Mouse (Mus musculus): Measurements from ENCODE around the gene Shank3.
A peak's percentile ranks its signal among the peaks of the same experiment; 100 is the strongest.

Shank3 gene

DNA sequence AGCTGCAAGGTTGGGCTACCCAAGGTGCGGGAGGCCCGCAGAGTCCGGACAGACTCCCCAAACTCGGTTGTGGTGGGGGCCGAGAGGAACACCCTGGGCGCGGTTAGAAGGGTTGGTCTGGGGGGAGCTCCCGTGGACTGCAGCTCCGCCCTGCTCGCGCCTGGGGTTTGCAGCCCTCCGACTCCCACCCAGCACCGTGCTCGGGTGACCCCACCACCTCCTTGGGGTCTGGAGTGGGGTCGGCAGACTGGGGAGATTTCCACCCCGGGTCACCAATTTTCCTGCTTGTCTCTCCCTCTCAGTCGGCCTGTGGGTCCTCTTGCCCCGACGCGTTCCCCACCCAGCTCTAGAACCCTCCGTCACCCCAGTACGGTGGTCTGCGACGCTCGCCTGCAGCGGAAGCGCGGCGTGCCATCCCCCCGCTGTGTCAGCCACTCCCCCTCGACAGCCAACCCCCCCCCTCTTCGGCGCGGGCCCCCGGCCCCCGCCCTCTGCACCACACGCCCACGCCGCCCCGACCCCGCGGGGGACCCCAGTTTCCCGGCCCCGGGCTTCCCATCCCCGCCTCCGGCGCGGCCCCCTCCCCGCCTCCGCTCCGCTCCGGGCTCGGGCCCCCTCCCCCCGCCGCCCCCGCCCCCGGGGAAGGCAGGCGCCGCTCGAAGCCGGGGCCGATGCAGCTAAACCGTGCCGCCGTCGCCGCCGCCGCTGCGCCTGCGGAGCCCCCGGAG, at the start of gene Shank3:
Gene Shank3, plus strand, starts transcription at position 663 of the 728 bp plus-strand sequence.
- DNase-seq: peak; percentile 31

GRCm38 (mm10) chr15:89452906-89453864, 46.2 kb upstream of the Shank3 start:
- peak; percentile 77 for DNase-seq

DNA sequence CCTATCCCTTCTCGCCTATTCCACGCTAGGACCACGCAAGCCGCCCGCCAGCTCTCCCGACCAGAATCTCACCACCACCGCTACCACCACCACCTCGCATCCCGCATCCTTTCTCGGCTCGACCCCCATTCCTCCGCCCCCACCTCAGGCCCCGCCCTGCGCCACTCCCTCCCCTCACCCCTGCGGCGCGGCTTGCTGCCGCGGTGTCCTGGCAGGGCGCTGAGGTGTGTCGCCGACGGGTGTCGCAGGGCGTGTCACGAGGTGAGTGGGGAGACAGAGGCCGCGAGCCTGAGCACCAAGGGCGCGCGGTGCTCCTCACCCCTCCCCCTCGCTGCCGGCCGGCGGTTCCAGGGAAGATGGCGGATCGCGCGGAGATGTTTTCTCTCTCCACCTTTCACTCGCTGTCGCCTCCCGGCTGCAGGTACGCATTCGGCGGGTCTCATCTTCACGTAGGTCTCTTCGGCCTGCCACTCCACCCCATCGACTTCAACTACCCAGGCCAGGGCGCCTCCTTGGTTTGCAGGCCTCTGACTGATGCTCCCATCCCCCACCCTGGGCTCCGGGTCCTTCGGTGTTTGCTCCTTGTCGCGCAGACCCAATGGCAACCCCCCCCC, 45.5 kb upstream of the Shank3 start, which contains the start of gene Mapk8ip2:
Gene Mapk8ip2, plus strand, starts transcription at position 49 of the 614 bp plus-strand sequence.
- DNase-seq: no peak

- DNase-seq: no peak
These were observed 44.6 kb upstream of the Shank3 start for GRCm38 (mm10) chr15:89454857-89455256.

- DNase-seq: no peak
These were observed 43.8 kb upstream of the Shank3 start for GRCm38 (mm10) chr15:89455642-89456041.

DNA sequence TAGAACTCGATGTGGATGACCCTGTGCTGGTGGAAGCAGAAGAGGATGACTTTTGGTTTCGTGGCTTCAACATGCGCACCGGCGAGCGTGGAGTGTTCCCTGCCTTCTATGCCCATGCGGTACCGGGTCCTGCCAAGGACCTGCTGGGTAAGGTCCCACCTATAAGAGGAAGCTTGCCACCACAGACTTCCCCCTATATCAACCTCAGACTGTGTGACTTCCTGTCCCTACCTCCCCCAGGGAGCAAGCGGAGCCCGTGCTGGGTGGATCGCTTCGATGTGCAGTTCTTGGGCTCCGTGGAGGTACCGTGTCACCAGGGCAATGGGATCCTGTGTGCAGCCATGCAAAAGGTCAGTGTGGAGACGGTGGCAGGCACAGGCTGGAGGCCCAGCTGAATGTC, 40.5 kb upstream of the Shank3 start:
- no peak for DNase-seq

DNA sequence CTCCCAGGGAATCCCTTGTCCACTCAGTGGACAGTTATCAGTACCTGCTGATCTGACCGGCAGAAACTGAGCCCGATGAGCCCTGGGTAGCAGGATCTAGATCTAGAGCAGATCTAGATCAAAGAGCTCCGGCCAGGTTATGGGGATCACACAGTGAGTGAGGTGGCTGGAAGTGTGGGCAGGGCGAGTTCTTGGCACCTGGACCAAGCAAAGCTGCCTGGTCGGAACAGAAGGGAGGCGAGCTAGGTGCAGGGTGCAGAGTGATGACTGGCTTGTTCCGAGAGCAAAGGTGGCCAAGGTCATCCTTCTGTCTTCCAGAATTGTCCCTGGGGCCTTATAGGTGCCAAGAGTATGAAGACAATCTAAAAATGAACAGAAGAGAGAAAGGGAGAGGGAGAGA, 39.6 kb upstream of the Shank3 start:
- DNase-seq: no peak

GRCm38 (mm10) chr15:89460298-89460697, 39.1 kb upstream of the Shank3 start:
- no peak for DNase-seq

- DNase-seq: no peak
These were observed 38.1 kb upstream of the Shank3 start for GRCm38 (mm10) chr15:89461321-89461720.

GRCm38 (mm10) chr15:89462176-89462575, 37.2 kb upstream of the Shank3 start:
- DNase-seq: no peak

DNA sequence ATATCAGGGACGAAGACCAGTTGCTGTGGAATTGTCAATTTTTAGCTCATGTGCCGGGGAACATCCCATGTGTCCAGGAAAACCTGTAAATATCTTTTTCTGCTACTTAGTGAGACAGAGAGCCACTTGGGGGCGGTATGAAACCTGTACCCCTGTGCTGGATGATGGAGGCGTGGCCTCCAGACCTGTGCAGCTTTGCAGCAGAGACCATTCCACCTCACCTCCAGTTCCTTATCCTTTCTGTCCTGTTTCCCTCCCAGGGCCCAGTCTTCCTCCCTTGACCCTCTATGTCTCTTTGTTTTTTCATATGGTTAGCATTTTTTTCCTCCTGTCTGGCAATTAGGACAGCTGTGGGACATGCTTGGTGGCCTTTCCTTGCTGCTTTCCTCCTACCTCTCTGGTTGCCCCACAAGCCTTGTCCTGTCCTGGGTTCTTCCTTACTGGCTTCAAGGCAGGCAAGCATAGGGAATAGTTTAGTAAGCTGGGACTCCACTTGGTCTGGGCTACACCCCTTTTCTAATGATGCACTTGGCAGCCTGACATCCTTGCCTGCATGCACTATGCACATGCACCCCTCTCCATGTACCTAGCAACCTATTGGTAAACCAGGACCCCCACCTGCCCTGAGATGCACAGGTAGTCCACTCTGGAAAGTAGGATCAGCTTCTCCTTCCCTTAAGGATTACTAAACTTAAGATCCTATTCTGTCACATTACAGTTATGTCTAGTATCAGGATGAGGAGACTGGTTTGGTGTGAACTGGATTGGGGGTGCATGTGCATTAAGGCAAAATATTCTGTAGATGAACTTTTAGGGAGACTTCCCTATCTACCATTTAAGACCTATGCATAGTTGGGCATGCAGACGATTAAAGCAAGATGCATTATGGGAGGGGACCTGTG, 35.8 kb upstream of the Shank3 start:
- peak; percentile 31 for DNase-seq

GRCm38 (mm10) chr15:89465052-89465451, 34.4 kb upstream of the Shank3 start:
- DNase-seq: no peak

- peak; percentile 22 for DNase-seq
These were observed 30.8 kb upstream of the Shank3 start for GRCm38 (mm10) chr15:89468577-89468976.

- DNase-seq: no peak
These were observed 27.9 kb upstream of the Shank3 start for GRCm38 (mm10) chr15:89471476-89471875.

GRCm38 (mm10) chr15:89473370-89473769, 26.1 kb upstream of the Shank3 start:
- DNase-seq: no peak

GRCm38 (mm10) chr15:89473921-89474320, 25.5 kb upstream of the Shank3 start:
- DNase-seq: no peak

GRCm38 (mm10) chr15:89474596-89475292, 24.7 kb upstream of the Shank3 start:
- DNase-seq: peak; percentile 31

DNA sequence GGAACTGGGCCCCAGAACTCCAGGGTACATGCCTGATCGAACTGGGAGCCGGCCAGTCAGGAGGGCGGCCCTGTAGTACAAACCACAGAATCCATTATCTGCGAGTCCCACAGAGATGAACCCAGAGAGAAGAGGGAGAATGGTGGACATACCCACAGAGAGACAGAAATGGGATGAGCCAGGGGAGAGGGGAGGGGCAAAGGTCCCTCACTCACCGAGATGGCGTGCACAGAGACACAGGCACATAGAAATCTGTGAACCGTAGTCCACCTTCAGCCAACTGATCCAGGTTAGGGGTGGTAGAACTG, 24.2 kb upstream of the Shank3 start:
- DNase-seq: no peak

GRCm38 (mm10) chr15:89475611-89476474, 23.6 kb upstream of the Shank3 start:
- DNase-seq: peak; percentile 98

- DNase-seq: no peak
These were observed 23.0 kb upstream of the Shank3 start for GRCm38 (mm10) chr15:89476475-89476815.

GRCm38 (mm10) chr15:89477091-89477491, 22.3 kb upstream of the Shank3 start, which contains the start of gene Arsa:
TSS of gene Arsa (minus strand) at chr15:89477425.
- DNase-seq: peak; percentile 44

Measured in lung, postnatal 10 days (tissue).